Mouse (Mus musculus): Measurements from ENCODE around the gene Kif3c. TPM values are rescaled to one million over a fixed set of nuclear protein-coding genes. Genes with fewer than 3 reads are reported as not detected.
"Not testable (repeated sequence)": the region's sequence is repeated elsewhere in the genome, so short reads cannot be mapped to it uniquely, and the experiment has no call there.

The Kif3c gene
- polyA plus RNA-seq, 1 experiment from 2014 or later, result 106 TPM

- Histone ChIP-seq H3K36me3 (peaks cover 72% of the 10 kb centered on the region), H3K4me3 (no peak overlapping the region), H3K27ac (replicated peaks) (no peak overlapping the region), H3K9me3 (no peaks in the 10 kb centered on the region), H3K4me2 (replicated peaks) (no peak overlapping the region), H3K9ac (replicated peaks) (no peak overlapping the region), H3K27me3 (no peaks in the 10 kb centered on the region), H3K4me1 (no peaks in the 10 kb centered on the region)
- 77% methylated on average over 4 of the region's 4 CpGs for WGBS
- no peak for ATAC-seq (replicated peaks)
Observed at GRCm38 (mm10) chr12:3393140-3393539, 28.2 kb downstream of the Kif3c start.

GRCm38 (mm10) chr12:3396931-3397330 lies 32.0 kb downstream of the Kif3c start:
- H3K27me3 ChIP-seq, result no peaks in the 10 kb centered on the region
- 92% methylated on average over 8 of the region's 8 CpGs for WGBS

GRCm38 (mm10) chr12:3405662-3406061 lies 40.7 kb downstream of the Kif3c start:
- not testable (repeated sequence) for H3K27ac ChIP-seq (replicated peaks); ATAC-seq (replicated peaks); H3K4me2 ChIP-seq (replicated peaks); H3K4me3 ChIP-seq; H3K9me3 ChIP-seq; H3K9ac ChIP-seq (replicated peaks); H3K4me1 ChIP-seq; H3K27me3 ChIP-seq
- 62% methylated on average over 3 of the region's 3 CpGs for WGBS
- peaks cover 34% of the 10 kb centered on the region for H3K36me3 ChIP-seq

More at GRCm38 (mm10) chr12:3396931-3397330, 32.0 kb downstream of the Kif3c start:
- Histone ChIP-seq H3K36me3 (peaks cover 73% of the 10 kb centered on the region), H3K9me3 (no peaks in the 10 kb centered on the region), H3K9ac (replicated peaks) (no peak overlapping the region), H3K4me2 (replicated peaks) (no peak overlapping the region), H3K27ac (replicated peaks) (no peak overlapping the region), H3K4me1 (no peaks in the 10 kb centered on the region), H3K4me3 (no peak overlapping the region)
- no peak for ATAC-seq (replicated peaks)

- peak; percentile 52 for ATAC-seq (replicated peaks)
- peak overlapping the region; percentile 33 for H3K27ac ChIP-seq (replicated peaks)
Observed at GRCm38 (mm10) chr12:3406585-3406984, 41.7 kb downstream of the Kif3c start.

GRCm38 (mm10) chr12:3414956-3415355 lies 50.0 kb downstream of the Kif3c start:
- Histone ChIP-seq H3K36me3 (no peaks in the 10 kb centered on the region), H3K27me3 (no peaks in the 10 kb centered on the region), H3K4me1 (no peaks in the 10 kb centered on the region), H3K9ac (replicated peaks) (no peak overlapping the region), H3K4me2 (replicated peaks) (no peak overlapping the region), H3K4me3 (no peak overlapping the region), H3K9me3 (no peaks in the 10 kb centered on the region), H3K27ac (replicated peaks) (no peak overlapping the region)
- no peak for ATAC-seq (replicated peaks)
- 88% methylated on average over 4 of the region's 4 CpGs for WGBS

More at GRCm38 (mm10) chr12:3406585-3406984, 41.7 kb downstream of the Kif3c start:
- Histone ChIP-seq H3K4me3 (no peak overlapping the region), H3K27me3 (no peaks in the 10 kb centered on the region), H3K4me2 (replicated peaks) (no peak overlapping the region), H3K9me3 (no peaks in the 10 kb centered on the region), H3K36me3 (peaks cover 27% of the 10 kb centered on the region), H3K4me1 (peaks cover 5% of the 10 kb centered on the region; the same call in 1 of the 2 replicates), H3K9ac (replicated peaks) (no peak overlapping the region)
- 56% methylated on average over 6 of the region's 6 CpGs for WGBS

- Histone ChIP-seq H3K36me3 (no peaks in the 10 kb centered on the region), H3K27ac (replicated peaks) (no peak overlapping the region), H3K4me2 (replicated peaks) (no peak overlapping the region), H3K9ac (replicated peaks) (no peak overlapping the region), H3K4me3 (no peak overlapping the region), H3K27me3 (no peaks in the 10 kb centered on the region), H3K9me3 (no peaks in the 10 kb centered on the region), H3K4me1 (no peaks in the 10 kb centered on the region)
- ATAC-seq (replicated peaks), result no peak
- WGBS, result 93% methylated on average over 3 of the region's 3 CpGs
Observed at GRCm38 (mm10) chr12:3418761-3419160, 53.8 kb downstream of the Kif3c start.

GRCm38 (mm10) chr12:3420519-3420918 lies 55.6 kb downstream of the Kif3c start:
- no peak overlapping the region for H3K4me2 ChIP-seq (replicated peaks)
- 90% methylated on average over 2 of the region's 2 CpGs for WGBS

GRCm38 (mm10) chr12:3422786-3423185 lies 57.9 kb downstream of the Kif3c start:
- H3K9ac ChIP-seq (replicated peaks), result no peak overlapping the region
- H3K27me3 ChIP-seq, result no peaks in the 10 kb centered on the region
- no peaks in the 10 kb centered on the region for H3K9me3 ChIP-seq
- no peak overlapping the region for H3K4me3 ChIP-seq
- WGBS, result 98% methylated on average over 1 of the region's 1 CpGs
- no peak for ATAC-seq (replicated peaks)
- no peak overlapping the region for H3K27ac ChIP-seq (replicated peaks)
- peaks cover 16% of the 10 kb centered on the region for H3K4me1 ChIP-seq
- H3K36me3 ChIP-seq, result no peaks in the 10 kb centered on the region
- no peak overlapping the region for H3K4me2 ChIP-seq (replicated peaks)

More at GRCm38 (mm10) chr12:3420519-3420918, 55.6 kb downstream of the Kif3c start:
- ATAC-seq (replicated peaks), result no peak
- no peak overlapping the region for H3K9ac ChIP-seq (replicated peaks)
- no peaks in the 10 kb centered on the region for H3K27me3 ChIP-seq
- H3K36me3 ChIP-seq, result no peaks in the 10 kb centered on the region
- H3K4me3 ChIP-seq, result no peak overlapping the region
- peaks cover 14% of the 10 kb centered on the region for H3K4me1 ChIP-seq
- H3K27ac ChIP-seq (replicated peaks), result no peak overlapping the region
- no peaks in the 10 kb centered on the region for H3K9me3 ChIP-seq

GRCm38 (mm10) chr12:3424179-3424578 lies 59.2 kb downstream of the Kif3c start:
- no peaks in the 10 kb centered on the region for H3K27me3 ChIP-seq
- H3K27ac ChIP-seq (replicated peaks), result no peak overlapping the region
- H3K4me2 ChIP-seq (replicated peaks), result no peak overlapping the region
- 93% methylated on average over 2 of the region's 2 CpGs for WGBS
- no peaks in the 10 kb centered on the region for H3K9me3 ChIP-seq
- no peak for ATAC-seq (replicated peaks)
- H3K4me1 ChIP-seq, result peaks cover 25% of the 10 kb centered on the region
- no peaks in the 10 kb centered on the region for H3K36me3 ChIP-seq
- H3K4me3 ChIP-seq, result no peak overlapping the region
- no peak overlapping the region for H3K9ac ChIP-seq (replicated peaks)

GRCm38 (mm10) chr12:3425375-3426341 lies 60.7 kb downstream of the Kif3c start:
- Histone ChIP-seq H3K4me2 (replicated peaks) (peak overlapping the region; percentile 54), H3K9ac (replicated peaks) (peak overlapping the region; percentile 91), H3K27ac (replicated peaks) (peak overlapping the region; percentile 97), H3K4me3 (peak overlapping the region; percentile 92), H3K36me3 (no peaks in the 10 kb centered on the region), H3K9me3 (no peaks in the 10 kb centered on the region), H3K4me1 (peaks cover 28% of the 10 kb centered on the region), H3K27me3 (no peaks in the 10 kb centered on the region)
- WGBS, result 44% methylated on average over 15 of the region's 15 CpGs
- peak; percentile 59 for ATAC-seq (replicated peaks)

- under 1% methylated on average over 53 of the region's 53 CpGs for WGBS
- H3K9me3 ChIP-seq, result no peaks in the 10 kb centered on the region
- peak; percentile 96 for ATAC-seq (replicated peaks)
- H3K4me2 ChIP-seq (replicated peaks), result peak within 1 kb of the TSS; percentile 54
- no peaks in the 10 kb centered on the region for H3K36me3 ChIP-seq
- H3K27me3 ChIP-seq, result no peaks in the 10 kb centered on the region
- H3K9ac ChIP-seq (replicated peaks), result peak within 1 kb of the TSS; percentile 91
- H3K4me1 ChIP-seq, result peaks cover 28% of the 10 kb centered on the region
- H3K27ac ChIP-seq (replicated peaks), result peak within 1 kb of the TSS; percentile 97
- peak within 1 kb of the TSS; percentile 92 for H3K4me3 ChIP-seq
Observed at GRCm38 (mm10) chr12:3426530-3427034, 61.6 kb downstream of the Kif3c start, which contains the start of gene Asxl2. Gene Asxl2 (plus strand): TSS chr12:3426857.
